Mouse (Mus musculus) brown adipose tissue, adult 24 weeks (tissue): Measurements from ENCODE around the gene Thsd4. TPM values are rescaled to one million over a fixed set of nuclear protein-coding genes. Genes with fewer than 3 reads are reported as not detected.

ENCODE experiments used
- H3K27ac ChIP-seq: fragments of 200-500 bp; replicated peaks from 2 replicates; pipeline ENCODE4 v1.5.1; 2012; ENCODE audit warnings: low read depth, mild to moderate bottlenecking, low read length
- H3K4me1 ChIP-seq: fragments of 200-500 bp; 2 replicates; pipeline ENCODE4 v1.6.1; 2012; ENCODE audit warnings: low read length, mixed read lengths; ENCODE audit not compliant: control insufficient read depth, insufficient read depth, insufficient read length
- H3K4me3 ChIP-seq: fragments of 200-500 bp; 2 replicates; pipeline ENCODE4 v1.5.1; 2012; ENCODE audit warnings: low read depth, mild to moderate bottlenecking, low read length, moderate library complexity; ENCODE audit not compliant: insufficient read depth
- polyA plus RNA-seq: library from polyadenylated mRNA; stranded (reverse); fragments of >200 nt; gene quantifications from 2 replicates; pipeline ENCODE4 v1.2.4, GENCODE M21; 2012; ENCODE audit not compliant: missing spikeins, insufficient read depth, insufficient read length

The Thsd4 gene
- polyA plus RNA-seq, 1 experiment = 0.24 TPM

DNA sequence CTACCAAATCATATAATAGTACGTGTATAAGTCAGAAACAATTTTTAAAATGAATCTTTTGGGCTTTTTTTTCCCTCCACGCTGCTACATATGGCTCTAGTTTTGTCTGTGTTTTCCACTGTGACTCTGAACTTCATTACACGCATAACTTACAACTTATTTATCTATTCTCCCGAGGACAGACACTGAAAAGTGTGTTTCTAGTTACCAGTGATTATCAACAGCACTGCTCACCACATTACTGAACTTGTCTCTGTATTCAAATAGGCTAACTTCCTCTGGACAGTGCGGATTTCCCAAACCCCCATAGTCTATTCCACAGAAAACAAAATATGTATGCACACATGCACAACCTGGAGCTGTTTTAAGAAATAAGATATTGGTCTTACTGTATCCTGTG, 411.6 kb downstream of the Thsd4 start:
- no peaks in the 10 kb centered on the region for H3K4me1 ChIP-seq
- no peak overlapping the region for H3K27ac ChIP-seq
- no peak overlapping the region for H3K4me3 ChIP-seq

DNA sequence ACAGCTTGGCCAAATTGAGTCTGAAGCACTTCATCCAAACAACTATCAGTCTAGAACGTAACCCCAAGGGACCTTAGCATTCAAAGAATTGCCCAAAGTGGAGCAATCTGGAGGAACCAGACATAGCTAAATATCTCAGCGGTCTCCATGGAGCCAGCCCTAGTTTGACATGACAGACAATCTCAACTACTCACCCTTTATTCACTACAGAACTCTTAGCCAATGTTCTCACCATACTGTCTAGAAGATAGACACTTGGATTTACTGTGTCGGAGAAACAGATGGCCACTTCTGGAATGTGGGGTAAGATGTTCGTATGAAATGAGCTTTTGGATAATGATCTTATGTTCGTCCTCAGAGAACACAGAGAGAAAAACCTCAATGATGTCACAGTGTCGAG, 415.2 kb downstream of the Thsd4 start:
- no peak overlapping the region for H3K27ac ChIP-seq
- no peaks in the 10 kb centered on the region for H3K4me1 ChIP-seq
- H3K4me3 ChIP-seq = no peak overlapping the region

DNA sequence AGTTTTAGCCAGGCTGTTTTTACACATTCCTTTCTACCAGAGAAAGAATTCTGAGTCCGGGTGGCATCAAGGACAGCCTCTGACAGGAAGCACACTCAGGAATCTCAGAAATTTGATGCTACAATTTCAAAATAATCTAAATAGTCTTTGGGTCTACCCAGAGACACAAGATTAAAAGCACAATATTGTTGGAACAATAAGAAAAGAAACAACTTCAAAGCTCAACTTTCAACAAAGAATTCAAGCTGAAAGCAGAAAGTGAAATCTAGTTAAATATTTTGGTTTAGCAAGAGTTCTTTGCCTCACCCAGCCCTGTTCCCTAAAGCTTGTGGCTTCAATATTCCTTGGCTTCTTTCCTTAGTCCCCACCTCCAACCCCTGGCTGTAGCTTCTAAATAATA, 415.7 kb downstream of the Thsd4 start:
- Histone ChIP-seq H3K27ac (no peak overlapping the region), H3K4me3 (no peak overlapping the region), H3K4me1 (no peaks in the 10 kb centered on the region)

GRCm38 (mm10) chr9:60094211-60094610, 427.6 kb downstream of the Thsd4 start:
- no peak overlapping the region for H3K27ac ChIP-seq
- H3K4me1 ChIP-seq = no peaks in the 10 kb centered on the region
- no peak overlapping the region for H3K4me3 ChIP-seq

DNA sequence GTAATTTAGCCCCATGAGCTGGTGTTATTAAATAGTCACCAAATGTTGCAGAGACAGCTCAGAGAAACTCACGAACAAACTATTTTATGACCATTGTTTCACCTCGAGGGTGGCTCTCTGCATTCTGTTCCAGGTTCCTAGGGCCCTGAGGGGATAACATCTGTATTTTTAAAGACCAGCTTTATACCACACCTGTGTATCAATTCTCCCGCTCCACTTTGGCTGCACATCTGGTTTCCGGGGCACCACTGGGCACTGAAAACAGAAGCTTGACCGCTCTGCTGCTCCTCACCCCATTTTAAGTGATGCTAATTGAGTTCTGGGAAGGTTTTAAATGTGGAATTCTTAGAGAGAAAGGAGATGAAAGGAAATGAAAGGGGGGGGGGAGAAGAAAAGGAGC, 429.4 kb downstream of the Thsd4 start:
- Histone ChIP-seq H3K27ac (no peak overlapping the region), H3K4me1 (no peaks in the 10 kb centered on the region), H3K4me3 (no peak overlapping the region)

- no peak overlapping the region for H3K27ac ChIP-seq
- no peaks in the 10 kb centered on the region for H3K4me1 ChIP-seq
- no peak overlapping the region for H3K4me3 ChIP-seq
Measured at GRCm38 (mm10) chr9:60089441-60089840, 432.4 kb downstream of the Thsd4 start.

DNA sequence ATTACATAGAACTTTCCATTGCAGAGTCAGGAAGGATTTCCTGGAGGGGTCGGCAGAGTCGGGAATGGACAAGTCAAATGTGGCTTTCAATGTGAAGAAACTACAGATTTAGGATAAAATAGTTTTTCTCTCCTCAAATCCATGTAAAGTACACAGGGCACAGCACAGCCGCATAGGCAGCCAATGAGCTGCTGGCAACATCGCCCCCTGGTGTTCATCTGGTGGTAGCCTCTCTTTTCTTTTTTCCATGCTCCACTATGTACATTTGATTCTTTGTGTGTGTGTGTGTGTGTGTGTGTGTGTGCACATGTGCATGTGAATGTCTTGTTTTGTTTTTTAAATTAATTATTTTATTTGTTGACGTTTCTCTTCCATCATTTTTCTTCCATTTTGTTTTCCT, 433.7 kb downstream of the Thsd4 start:
- Histone ChIP-seq H3K4me3 (no peak overlapping the region), H3K27ac (no peak overlapping the region), H3K4me1 (no peaks in the 10 kb centered on the region)

- H3K4me1 ChIP-seq = no peaks in the 10 kb centered on the region
- no peak overlapping the region for H3K27ac ChIP-seq
- H3K4me3 ChIP-seq = no peak overlapping the region
Measured at GRCm38 (mm10) chr9:60082107-60082581, 439.7 kb downstream of the Thsd4 start.

- Histone ChIP-seq H3K27ac (no peak overlapping the region), H3K4me3 (no peak overlapping the region), H3K4me1 (no peaks in the 10 kb centered on the region)
Measured at GRCm38 (mm10) chr9:60077761-60078160, 444.1 kb downstream of the Thsd4 start.

- no peaks in the 10 kb centered on the region for H3K4me1 ChIP-seq
- H3K4me3 ChIP-seq = no peak overlapping the region
- no peak overlapping the region for H3K27ac ChIP-seq
Measured at GRCm38 (mm10) chr9:60076396-60076795, 445.4 kb downstream of the Thsd4 start.

GRCm38 (mm10) chr9:60071620-60072263, 450.1 kb downstream of the Thsd4 start:
- Histone ChIP-seq H3K4me3 (no peak overlapping the region), H3K4me1 (no peaks in the 10 kb centered on the region)

DNA sequence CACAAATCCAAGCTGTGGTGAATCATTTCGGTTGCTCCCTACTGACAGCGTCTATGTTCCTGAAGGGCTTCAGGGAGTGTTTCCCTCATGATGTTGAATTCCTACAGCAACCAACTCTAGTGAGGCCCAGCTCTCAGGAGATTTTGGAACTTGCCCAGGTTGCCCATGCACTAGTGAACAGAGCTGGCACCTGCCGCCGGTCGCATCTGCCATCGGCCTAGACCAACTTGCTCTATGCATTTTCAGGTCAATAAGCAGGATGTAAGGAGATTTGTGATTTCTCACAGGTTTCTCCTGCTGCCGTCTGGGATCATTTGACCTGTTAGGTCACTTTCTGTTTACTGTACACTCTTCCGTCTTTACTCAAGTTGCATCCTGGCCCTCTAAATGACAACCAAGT, 454.6 kb downstream of the Thsd4 start:
- H3K4me3 ChIP-seq = no peak overlapping the region
- H3K27ac ChIP-seq = no peak overlapping the region
- H3K4me1 ChIP-seq = no peaks in the 10 kb centered on the region

More at GRCm38 (mm10) chr9:60071620-60072263, 450.1 kb downstream of the Thsd4 start:
- H3K27ac ChIP-seq = no peak overlapping the region

DNA sequence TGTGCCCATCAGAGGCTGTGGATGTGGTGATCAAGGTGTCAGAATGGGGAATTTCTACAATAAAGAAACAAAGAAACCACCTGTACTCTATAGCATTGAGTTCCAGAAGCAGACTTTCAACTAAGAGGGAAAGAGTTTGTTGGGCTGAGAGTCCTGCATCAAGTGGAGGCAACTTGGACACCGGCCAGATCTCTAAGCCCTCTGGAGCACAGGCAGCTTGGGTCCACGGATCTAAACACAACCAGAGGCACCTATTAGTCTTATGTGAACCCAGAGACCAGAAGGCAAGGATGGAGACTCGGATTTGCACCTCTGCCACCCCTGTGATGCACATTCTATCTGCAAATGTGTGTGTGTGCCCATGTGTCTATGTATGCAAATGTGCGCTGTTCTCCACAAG, 456.7 kb downstream of the Thsd4 start:
- no peak overlapping the region for H3K4me3 ChIP-seq
- no peaks in the 10 kb centered on the region for H3K4me1 ChIP-seq
- no peak overlapping the region for H3K27ac ChIP-seq

GRCm38 (mm10) chr9:60063191-60063720, 458.6 kb downstream of the Thsd4 start:
- H3K27ac ChIP-seq = no peak overlapping the region
- H3K4me3 ChIP-seq = no peak overlapping the region

DNA sequence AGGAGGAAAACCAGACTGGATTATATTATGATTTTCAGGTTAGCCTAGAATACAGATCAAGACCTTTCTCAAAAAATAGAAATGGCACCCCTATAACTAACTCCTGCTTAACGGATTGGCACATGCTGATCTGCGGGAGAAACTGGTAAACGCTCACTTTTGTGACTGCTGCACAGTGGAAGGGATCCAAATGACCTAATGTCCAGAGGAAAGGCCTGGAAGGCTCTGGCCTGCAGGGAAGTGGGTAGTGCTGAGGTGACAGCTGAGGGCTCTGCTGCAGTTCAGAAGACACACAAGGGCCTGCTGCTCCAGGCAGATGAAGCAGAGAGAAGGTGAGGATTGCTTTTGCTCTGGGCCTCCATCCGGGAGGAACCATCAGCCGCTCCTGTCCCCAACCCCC, 465.7 kb downstream of the Thsd4 start:
- no peak overlapping the region for H3K27ac ChIP-seq
- H3K4me3 ChIP-seq = no peak overlapping the region
- no peaks in the 10 kb centered on the region for H3K4me1 ChIP-seq

More at GRCm38 (mm10) chr9:60063191-60063720, 458.6 kb downstream of the Thsd4 start:
- no peaks in the 10 kb centered on the region for H3K4me1 ChIP-seq

- Histone ChIP-seq H3K27ac (no peak overlapping the region; the same call in 1 of the 2 replicates), H3K4me1 (no peaks in the 10 kb centered on the region), H3K4me3 (no peak overlapping the region)
Measured at GRCm38 (mm10) chr9:60054951-60055350, 466.9 kb downstream of the Thsd4 start.
